ENCODE assay signal across 8 mouse cellular contexts in the genomic region with DNA sequence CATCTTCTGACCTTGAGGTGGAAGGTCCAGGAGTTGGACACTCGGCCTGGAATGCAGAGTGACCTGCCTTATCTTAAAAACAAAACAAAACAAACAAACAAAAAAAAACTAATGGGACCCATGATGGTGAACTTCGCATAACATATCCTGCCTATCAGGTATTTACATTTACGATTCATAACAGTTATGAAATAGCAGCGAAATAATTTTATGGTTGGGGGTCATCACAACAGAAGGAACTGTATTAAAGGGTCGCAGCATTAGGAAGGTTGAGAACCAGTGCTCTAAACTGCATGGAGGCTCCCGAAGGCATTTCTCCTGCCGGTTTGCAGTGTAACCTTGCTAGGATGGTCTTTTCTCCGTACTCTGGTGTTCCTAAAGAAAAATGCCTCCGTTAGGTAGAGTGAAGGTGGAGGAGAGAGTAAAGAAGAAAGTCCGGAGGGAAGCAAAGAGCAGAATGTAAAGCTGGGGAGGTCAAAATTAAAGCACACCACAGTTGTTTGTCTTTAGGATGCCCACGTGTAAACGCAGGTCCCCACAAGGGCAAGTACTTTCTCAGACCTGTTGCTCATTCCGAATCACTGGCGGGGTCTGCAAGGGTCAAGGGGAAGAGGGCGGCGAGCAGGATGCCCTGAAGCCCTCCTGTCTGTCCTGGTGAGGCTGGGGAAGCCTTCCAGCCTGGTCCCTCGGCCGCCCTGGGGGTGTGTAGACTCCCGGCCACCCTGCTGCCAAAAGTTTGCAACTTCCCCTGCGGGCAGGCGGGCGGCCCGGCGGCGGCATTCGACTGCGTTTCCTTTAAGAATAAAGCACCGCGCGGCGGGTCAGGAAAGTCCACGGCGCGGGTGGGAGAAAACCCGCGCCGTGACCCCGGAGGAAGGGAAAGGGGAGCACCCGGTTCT. TPM values are rescaled to one million over a fixed set of nuclear protein-coding genes. Genes with fewer than 3 reads are reported as not detected.
DNase-seq lines count a peak whose midpoint lies in the region; ATAC-seq and TF ChIP-seq lines count a peak whose summit lies in the region.

No protein-coding gene starts in this region.

- TF ChIP-seq CTCF in midbrain, postnatal 0 days (IDR thresholded peaks at IDR 0.05), result no peak

- peak; percentile 75 for ATAC-seq in forebrain, embryonic 15.5 days (replicated peaks)
- ATAC-seq in hindbrain, embryonic 14.5 days (ENCODE audit: low FRiP score), result peak; percentile 42; the same call in 1 of the 2 replicates
- peak; percentile 41 for ATAC-seq in liver, embryonic 11.5 days (replicated peaks; ENCODE audit: low FRiP score)
- no peak for ATAC-seq in midbrain, postnatal 0 days (ENCODE audit: low FRiP score)

- H3K4me3 ChIP-seq in forebrain, embryonic 15.5 days, result peak overlapping the region; percentile 48
- H3K4me3 ChIP-seq in hindbrain, embryonic 14.5 days (replicated peaks; ENCODE audit: low read length), result peak overlapping the region; percentile 58
- peak overlapping the region; percentile 61 for H3K4me3 ChIP-seq in liver, embryonic 11.5 days (ENCODE audit: low read depth, low read length)
- peak overlapping the region; percentile 69 for H3K4me3 ChIP-seq in midbrain, postnatal 0 days (ENCODE audit: low read depth, low read length)

- H3K27ac ChIP-seq in forebrain, embryonic 15.5 days (replicated peaks), result no peak overlapping the region
- H3K27ac ChIP-seq in hindbrain, embryonic 14.5 days, result no peak overlapping the region
- no peak overlapping the region for H3K27ac ChIP-seq in liver, embryonic 11.5 days (ENCODE audit: low read depth, low read length)
- no peak overlapping the region for H3K27ac ChIP-seq in midbrain, postnatal 0 days (ENCODE audit: low read depth, low read length)

- H3K4me1 ChIP-seq in forebrain, embryonic 15.5 days, result peaks cover 10% of the 10 kb centered on the region
- H3K4me1 ChIP-seq in hindbrain, embryonic 14.5 days (replicated peaks; ENCODE audit: control insufficient read depth, insufficient read depth, low read length), result 0 out of 2 replicates have a peak, but pooled peaks cover 8% of the 10 kb centered on the region
- H3K4me1 ChIP-seq in liver, embryonic 11.5 days (replicated peaks; ENCODE audit: control insufficient read depth, insufficient read depth, low read length), result no peaks in the 10 kb centered on the region
- H3K4me1 ChIP-seq in midbrain, postnatal 0 days (ENCODE audit: insufficient read depth, low read length), result 0 out of 2 replicates have a peak, but pooled peaks cover 3% of the 10 kb centered on the region

- 12% methylated on average over 39 of the region's 39 CpGs for WGBS in forebrain, embryonic 15.5 days
- 15% methylated on average over 39 of the region's 39 CpGs for WGBS in hindbrain, embryonic 14.5 days
- WGBS in liver, embryonic 11.5 days, result 12% methylated on average over 39 of the region's 39 CpGs
- WGBS in midbrain, postnatal 0 days, result 14% methylated on average over 39 of the region's 39 CpGs

- peak; percentile 73 for DNase-seq in A20 (ENCODE audit: low read depth, low spot score)
- DNase-seq in adipocyte (ENCODE audit: low spot score), result peak; percentile 24
- DNase-seq in hindbrain, embryonic 14.5 days (ENCODE audit: low spot score), result no peak
- no peak for DNase-seq in liver, embryonic 11.5 days (ENCODE audit: low spot score)
- no peak for DNase-seq in midbrain, postnatal 0 days (ENCODE audit: low spot score)
- DNase-seq in thymus, postnatal 10 days (ENCODE audit: low spot score in 2 of 2), result peak; percentile 33 to 37
- no peak for DNase-seq in layer of hippocampus, adult 9-10 months (ENCODE audit: low spot score)

- H3K27me3 ChIP-seq in forebrain, embryonic 15.5 days, result peaks cover 25% of the 10 kb centered on the region
- peaks cover 28% of the 10 kb centered on the region for H3K27me3 ChIP-seq in hindbrain, embryonic 14.5 days (ENCODE audit: control insufficient read depth, insufficient read depth, low read length)
- H3K27me3 ChIP-seq in liver, embryonic 11.5 days (replicated peaks; ENCODE audit: control insufficient read depth, insufficient read depth, low read length), result peaks cover 18% of the 10 kb centered on the region
- peaks cover 16% of the 10 kb centered on the region for H3K27me3 ChIP-seq in midbrain, postnatal 0 days (ENCODE audit: insufficient read depth, low read length)

- H3K9me3 ChIP-seq in forebrain, embryonic 15.5 days, result no peaks in the 10 kb centered on the region
- no peaks in the 10 kb centered on the region for H3K9me3 ChIP-seq in hindbrain, embryonic 14.5 days (ENCODE audit: control insufficient read depth, low read length)
- H3K9me3 ChIP-seq in liver, embryonic 11.5 days (ENCODE audit: control insufficient read depth, low read length), result no peaks in the 10 kb centered on the region
- H3K9me3 ChIP-seq in midbrain, postnatal 0 days (ENCODE audit: low read length), result no peaks in the 10 kb centered on the region

- H3K9ac ChIP-seq in forebrain, embryonic 15.5 days (replicated peaks), result peak overlapping the region; percentile 45
- H3K9ac ChIP-seq in hindbrain, embryonic 14.5 days, result peak overlapping the region; percentile 53; the same call in 1 of the 2 replicates
- peak overlapping the region; percentile 48; the same call in 1 of the 2 replicates for H3K9ac ChIP-seq in liver, embryonic 11.5 days (ENCODE audit: low read depth, low read length)
- peak overlapping the region; percentile 46; the same call in 1 of the 2 replicates for H3K9ac ChIP-seq in midbrain, postnatal 0 days (replicated peaks; ENCODE audit: low read length, poor library complexity, severe bottlenecking)

- no peaks in the 10 kb centered on the region for H3K36me3 ChIP-seq in forebrain, embryonic 15.5 days
- H3K36me3 ChIP-seq in hindbrain, embryonic 14.5 days (replicated peaks; ENCODE audit: control insufficient read depth, insufficient read depth), result no peaks in the 10 kb centered on the region
- no peaks in the 10 kb centered on the region for H3K36me3 ChIP-seq in liver, embryonic 11.5 days (ENCODE audit: control insufficient read depth, insufficient read depth, low read length)
- H3K36me3 ChIP-seq in midbrain, postnatal 0 days (ENCODE audit: insufficient read depth, low read length), result no peaks in the 10 kb centered on the region

- peak overlapping the region; percentile 94 for H3K4me2 ChIP-seq in forebrain, embryonic 15.5 days (replicated peaks)
- peak overlapping the region; percentile 100 for H3K4me2 ChIP-seq in hindbrain, embryonic 14.5 days (replicated peaks)
- peak overlapping the region; percentile 94 for H3K4me2 ChIP-seq in liver, embryonic 11.5 days
- H3K4me2 ChIP-seq in midbrain, postnatal 0 days (ENCODE audit: low read depth, low read length, poor library complexity, severe bottlenecking), result peak overlapping the region; percentile 100

RNA-seq across cellular contexts. Expression of gene Mrpl39, which starts 33.1 kb away (rescaled TPM):
- 34.4 and 35.4 TPM in 2 replicates for polyA plus RNA-seq in forebrain, embryonic 15.5 days (2015; fragmentation: Nextera tagmentation; extraction: Ambion mirVana)
- 38.0 and 38.1 TPM in 2 replicates for polyA plus RNA-seq in hindbrain, embryonic 14.5 days (2014; fragmentation: Nextera tagmentation; extraction: Ambion mirVana)
- polyA plus RNA-seq in liver, embryonic 11.5 days (2014; fragmentation: Nextera tagmentation; extraction: Ambion mirVana), result 49.3 and 50.3 TPM in 2 replicates
- 25.7 and 43.2 TPM in 2 replicates for total RNA-seq in midbrain, postnatal 0 days (2014; rRNA removed)
- polyA plus RNA-seq in midbrain, postnatal 0 days (2015; fragmentation: Nextera tagmentation; extraction: Ambion mirVana), result 33.8 and 34.3 TPM in 2 replicates

Comparison
In these comparisons a context has a peak if more than half of its experiments do, and no peak if none do; other contexts are left out.
1. DNase-seq: peak in A20 (single experiment), adipocyte (single experiment) and thymus, postnatal 10 days (2 of 2); none in hindbrain, embryonic 14.5 days (single experiment), liver, embryonic 11.5 days (single experiment), midbrain, postnatal 0 days (single experiment) and layer of hippocampus, adult 9-10 months (single experiment).
2. Peak in every context shown above with its lines, with median percentiles within 50 percentile points of each other: H3K4me2 ChIP-seq, H3K4me3 ChIP-seq and H3K9ac ChIP-seq.